Mouse (Mus musculus) heart, embryonic 15.5 days (tissue): Measurements from ENCODE around the gene Fam98a. TPM values are rescaled to one million over a fixed set of nuclear protein-coding genes. Genes with fewer than 3 reads are reported as not detected.
A peak's percentile ranks its signal among the peaks of the same experiment; 100 is the strongest.

Experiments
- ATAC-seq: fragments of 200-750 bp; cut with Nextera tagmentation; replicated peaks from 2 replicates; pipeline ENCODE4 v1.8.0; 2017; ENCODE audit warnings: low read depth, moderate TSS enrichment; ENCODE audit not compliant: insufficient number of reproducible peaks, insufficient read depth, low FRiP score
- H3K27ac ChIP-seq: fragments of 300-500 bp; sonication (generic); 2 replicates; pipeline ENCODE4 v1.5.1; 2015; ENCODE audit warnings: mild to moderate bottlenecking, inconsistent platforms
- H3K27me3 ChIP-seq: fragments of 300-500 bp; sonication (generic); 2 replicates; pipeline ENCODE4 v1.6.1; 2015; ENCODE audit warnings: inconsistent platforms
- H3K36me3 ChIP-seq: fragments of 300-500 bp; sonication (generic); 2 replicates; pipeline ENCODE4 v1.6.1; 2015; ENCODE audit warnings: mild to moderate bottlenecking, inconsistent platforms
- H3K4me1 ChIP-seq: fragments of 300-500 bp; sonication (generic); replicated peaks from 2 replicates; pipeline ENCODE4 v1.6.1; 2015; ENCODE audit warnings: inconsistent platforms
- H3K4me2 ChIP-seq: fragments of 300-500 bp; sonication (generic); 2 replicates; pipeline ENCODE4 v1.6.1; 2015; ENCODE audit warnings: inconsistent platforms, mild to moderate bottlenecking, moderate library complexity
- H3K4me3 ChIP-seq: fragments of 300-500 bp; sonication (generic); 2 replicates; pipeline ENCODE4 v1.5.1; 2015; ENCODE audit warnings: mild to moderate bottlenecking, inconsistent platforms
- H3K9ac ChIP-seq: fragments of 300-500 bp; sonication (generic); 2 replicates; pipeline ENCODE4 v1.6.1; 2015; ENCODE audit warnings: mild to moderate bottlenecking, inconsistent platforms
- H3K9me3 ChIP-seq: fragments of 300-500 bp; sonication (generic); replicated peaks from 2 replicates; pipeline ENCODE4 v1.6.1; 2016; ENCODE audit warnings: inconsistent platforms
- WGBS: fragments of 180-500 bp; shearing (Covaris S2); methylation state at CpG from one replicate; pipeline ENCODE4 v1.1.7; 2015; ENCODE audit warnings: mixed read lengths; 5-methylcytosine and 5-hydroxymethylcytosine counted together
- polyA plus RNA-seq: library from polyadenylated mRNA; unstranded; fragments of >200 nt; fragmentation: Nextera tagmentation; extraction: Ambion mirVana; gene quantifications from 2 replicates; pipeline ENCODE4 v1.2.1, GENCODE M21; 2015

Gene Fam98a
- 21.5 and 23.5 TPM in 2 replicates for polyA plus RNA-seq

- Histone ChIP-seq H3K27ac (peak within 1 kb of the TSS; percentile 78), H3K4me2 (peak within 1 kb of the TSS; percentile 88), H3K4me3 (peak within 1 kb of the TSS; percentile 96), H3K36me3 (peaks cover 8% of the 10 kb centered on the region), H3K4me1 (peaks cover 14% of the 10 kb centered on the region), H3K9ac (peak within 1 kb of the TSS; percentile 87), H3K9me3 (no peaks in the 10 kb centered on the region), H3K27me3 (no peaks in the 10 kb centered on the region)
- under 1% methylated on average over 56 of the region's 56 CpGs for WGBS
- ATAC-seq, result peak; percentile 98
These were observed at the start of gene Fam98a for GRCm38 (mm10) chr17:75551512-75552400. Gene Fam98a, minus strand, starts transcription at chr17:75551946.

GRCm38 (mm10) chr17:75598652-75599051 lies 46.9 kb upstream of the Fam98a start:
- no peak overlapping the region for H3K4me3 ChIP-seq
- no peaks in the 10 kb centered on the region for H3K4me1 ChIP-seq
- no peak overlapping the region for H3K9ac ChIP-seq
- no peak overlapping the region for H3K4me2 ChIP-seq
- H3K9me3 ChIP-seq, result no peaks in the 10 kb centered on the region
- no peaks in the 10 kb centered on the region; the same call in 1 of the 2 replicates for H3K27me3 ChIP-seq
- H3K27ac ChIP-seq, result no peak overlapping the region
- H3K36me3 ChIP-seq, result no peaks in the 10 kb centered on the region
- 65% methylated on average over 3 of the region's 3 CpGs for WGBS
- no peak for ATAC-seq

- no peaks in the 10 kb centered on the region for H3K4me1 ChIP-seq
- no peaks in the 10 kb centered on the region for H3K9me3 ChIP-seq
- H3K4me2 ChIP-seq, result no peak overlapping the region
- H3K27me3 ChIP-seq, result no peaks in the 10 kb centered on the region
- 82% methylated on average over 1 of the region's 1 CpGs for WGBS
- H3K4me3 ChIP-seq, result no peak overlapping the region
- ATAC-seq, result no peak
- no peak overlapping the region for H3K27ac ChIP-seq
- no peaks in the 10 kb centered on the region for H3K36me3 ChIP-seq
- no peak overlapping the region for H3K9ac ChIP-seq
These were observed 31.0 kb upstream of the Fam98a start for GRCm38 (mm10) chr17:75582738-75583137.

- Histone ChIP-seq H3K9me3 (no peaks in the 10 kb centered on the region), H3K27ac (no peak overlapping the region), H3K4me3 (no peak overlapping the region), H3K9ac (no peak overlapping the region), H3K4me2 (no peak overlapping the region), H3K36me3 (no peaks in the 10 kb centered on the region), H3K4me1 (no peaks in the 10 kb centered on the region), H3K27me3 (no peaks in the 10 kb centered on the region)
- WGBS, result 33% methylated on average over 7 of the region's 7 CpGs
- ATAC-seq, result no peak
These were observed 23.9 kb upstream of the Fam98a start for GRCm38 (mm10) chr17:75575608-75576007.

GRCm38 (mm10) chr17:75558041-75558440 lies 6.3 kb upstream of the Fam98a start:
- Histone ChIP-seq H3K27me3 (no peaks in the 10 kb centered on the region), H3K9ac (no peak overlapping the region), H3K9me3 (no peaks in the 10 kb centered on the region), H3K27ac (no peak overlapping the region), H3K4me3 (no peak overlapping the region), H3K36me3 (no peaks in the 10 kb centered on the region), H3K4me2 (no peak overlapping the region), H3K4me1 (no peaks in the 10 kb centered on the region)
- WGBS, result 86% methylated on average over 2 of the region's 2 CpGs
- ATAC-seq, result no peak

- H3K9me3 ChIP-seq, result no peaks in the 10 kb centered on the region
- no peaks in the 10 kb centered on the region for H3K27me3 ChIP-seq
- no peak overlapping the region for H3K4me2 ChIP-seq
- no peak for ATAC-seq
- no peak overlapping the region for H3K4me3 ChIP-seq
- no peak overlapping the region for H3K27ac ChIP-seq
- 58% methylated on average over 3 of the region's 3 CpGs for WGBS
- H3K9ac ChIP-seq, result no peak overlapping the region
- peaks cover 5% of the 10 kb centered on the region for H3K4me1 ChIP-seq
- H3K36me3 ChIP-seq, result no peaks in the 10 kb centered on the region
These were observed 5.3 kb upstream of the Fam98a start for GRCm38 (mm10) chr17:75557031-75557430.

- 35% methylated on average over 11 of the region's 11 CpGs for WGBS
- H3K4me1 ChIP-seq, result peaks cover 14% of the 10 kb centered on the region
- peak overlapping the region; percentile 84 for H3K4me2 ChIP-seq
- H3K27ac ChIP-seq, result peak overlapping the region; percentile 78
- no peaks in the 10 kb centered on the region for H3K27me3 ChIP-seq
- no peak for ATAC-seq
- peaks cover 16% of the 10 kb centered on the region for H3K36me3 ChIP-seq
- no peaks in the 10 kb centered on the region for H3K9me3 ChIP-seq
- peak overlapping the region; percentile 96 for H3K4me3 ChIP-seq
- H3K9ac ChIP-seq, result peak overlapping the region; percentile 87
These were observed 854 bp downstream of the Fam98a start for GRCm38 (mm10) chr17:75550771-75551413.

- Histone ChIP-seq H3K27ac (0 out of 2 replicates have a peak overlapping the region, but pooled peaks have one; percentile 33), H3K27me3 (no peaks in the 10 kb centered on the region), H3K9me3 (no peaks in the 10 kb centered on the region), H3K4me1 (peaks cover 17% of the 10 kb centered on the region), H3K4me3 (no peak overlapping the region), H3K36me3 (peaks cover 28% of the 10 kb centered on the region), H3K9ac (no peak overlapping the region), H3K4me2 (no peak overlapping the region)
- 30% methylated on average over 7 of the region's 7 CpGs for WGBS
- ATAC-seq, result peak; percentile 35; the same call in 1 of the 2 replicates
These were observed 7.5 kb downstream of the Fam98a start for GRCm38 (mm10) chr17:75544262-75544661.

GRCm38 (mm10) chr17:75543434-75543833 lies 8.3 kb downstream of the Fam98a start:
- Histone ChIP-seq H3K9me3 (no peaks in the 10 kb centered on the region), H3K4me2 (no peak overlapping the region), H3K9ac (no peak overlapping the region), H3K4me3 (no peak overlapping the region), H3K27ac (no peak overlapping the region), H3K4me1 (peaks cover 17% of the 10 kb centered on the region), H3K27me3 (no peaks in the 10 kb centered on the region), H3K36me3 (peaks cover 36% of the 10 kb centered on the region)
- ATAC-seq, result no peak
- 30% methylated on average over 7 of the region's 7 CpGs for WGBS

GRCm38 (mm10) chr17:75539841-75540240 lies 11.9 kb downstream of the Fam98a start:
- no peak overlapping the region for H3K4me3 ChIP-seq
- H3K9ac ChIP-seq, result no peak overlapping the region
- ATAC-seq, result no peak
- peaks cover 12% of the 10 kb centered on the region for H3K4me1 ChIP-seq
- no peak overlapping the region for H3K27ac ChIP-seq
- WGBS, result 51% methylated on average over 5 of the region's 5 CpGs
- no peaks in the 10 kb centered on the region for H3K27me3 ChIP-seq
- H3K36me3 ChIP-seq, result peaks cover 31% of the 10 kb centered on the region
- no peaks in the 10 kb centered on the region for H3K9me3 ChIP-seq
- H3K4me2 ChIP-seq, result no peak overlapping the region

GRCm38 (mm10) chr17:75539130-75539529 lies 12.6 kb downstream of the Fam98a start:
- no peaks in the 10 kb centered on the region for H3K27me3 ChIP-seq
- H3K27ac ChIP-seq, result no peak overlapping the region
- H3K4me2 ChIP-seq, result no peak overlapping the region
- H3K4me1 ChIP-seq, result peaks cover 10% of the 10 kb centered on the region
- no peak overlapping the region for H3K9ac ChIP-seq
- no peak overlapping the region for H3K4me3 ChIP-seq
- no peaks in the 10 kb centered on the region for H3K9me3 ChIP-seq
- H3K36me3 ChIP-seq, result peaks cover 31% of the 10 kb centered on the region
- 86% methylated on average over 6 of the region's 6 CpGs for WGBS
- no peak for ATAC-seq
